Mouse (Mus musculus) embryonic facial prominence, embryonic 13.5 days (tissue): ENCODE measurements at regions not wholly inside any gene's neighbourhood (a gene's known extent, or its start where the extent isn't known, plus 50 kb on each side); places are given as distances from the start of the nearest gene placed in this dataset.

Source experiments
- ATAC-seq: fragments of 200-750 bp; cut with Nextera tagmentation; 2 replicates; pipeline ENCODE4 v1.8.0; 2017; ENCODE audit warnings: low read depth; ENCODE audit not compliant: insufficient number of reproducible peaks, insufficient read depth, low FRiP score, low TSS enrichment
- H3K27ac ChIP-seq: fragments of 300-500 bp; sonication (generic); 2 replicates; pipeline ENCODE4 v1.5.1; 2015; ENCODE audit warnings: moderate library complexity, mild to moderate bottlenecking, inconsistent platforms
- H3K27me3 ChIP-seq: fragments of 300-500 bp; sonication (generic); 2 replicates; pipeline ENCODE4 v1.6.1; 2015; ENCODE audit warnings: mild to moderate bottlenecking, inconsistent platforms
- H3K36me3 ChIP-seq: fragments of 300-500 bp; sonication (generic); 2 replicates; pipeline ENCODE4 v1.6.1; 2015; ENCODE audit warnings: mild to moderate bottlenecking, inconsistent platforms
- H3K4me1 ChIP-seq: fragments of 300-500 bp; sonication (generic); 2 replicates; pipeline ENCODE4 v1.6.1; 2015; ENCODE audit warnings: inconsistent platforms
- H3K4me2 ChIP-seq: fragments of 300-500 bp; sonication (generic); 2 replicates; pipeline ENCODE4 v1.6.1; 2015; ENCODE audit warnings: moderate library complexity, mild to moderate bottlenecking, inconsistent platforms
- H3K4me3 ChIP-seq: fragments of 300-500 bp; sonication (generic); 2 replicates; pipeline ENCODE4 v1.5.1; 2015; ENCODE audit warnings: mild to moderate bottlenecking, inconsistent platforms
- H3K9ac ChIP-seq: fragments of 300-500 bp; sonication (generic); 2 replicates; pipeline ENCODE4 v1.6.1; 2015; ENCODE audit warnings: mild to moderate bottlenecking, inconsistent platforms
- H3K9me3 ChIP-seq: fragments of 300-500 bp; sonication (generic); 2 replicates; pipeline ENCODE4 v1.6.1; 2016; ENCODE audit warnings: inconsistent platforms
- WGBS: fragments of 180-500 bp; shearing (Covaris S2); methylation state at CpG from one replicate; pipeline ENCODE4 v1.1.7; 2015; ENCODE audit warnings: mixed read lengths; 5-methylcytosine and 5-hydroxymethylcytosine counted together

DNA sequence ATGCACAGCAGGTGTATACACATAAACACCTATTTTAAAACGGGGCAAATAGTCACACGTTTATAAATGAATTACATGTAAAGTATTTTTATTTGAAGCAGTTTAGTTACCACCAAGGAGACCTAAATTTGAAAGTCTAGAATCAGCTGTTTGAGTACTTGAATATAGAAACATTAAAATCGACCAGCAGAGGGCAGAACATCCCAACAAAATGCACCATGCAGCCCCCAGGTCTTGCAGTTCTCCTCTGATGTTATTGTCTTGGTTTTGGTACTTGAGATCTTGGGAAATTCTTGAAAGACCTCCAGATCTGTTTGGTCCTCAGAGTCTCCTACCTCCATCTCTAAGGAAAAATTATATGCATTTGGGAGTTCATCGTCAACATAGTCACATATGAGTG is 656.0 kb downstream of the Rab28 start:
- no peak overlapping the region for H3K4me3 ChIP-seq
- no peak overlapping the region for H3K4me2 ChIP-seq
- H3K4me1 ChIP-seq, result no peaks in the 10 kb centered on the region
- no peak for ATAC-seq
- no peaks in the 10 kb centered on the region for H3K9me3 ChIP-seq
- H3K27me3 ChIP-seq, result 0 out of 2 replicates have a peak, but pooled peaks cover 4% of the 10 kb centered on the region
- no peak overlapping the region for H3K9ac ChIP-seq
- no peaks in the 10 kb centered on the region for H3K36me3 ChIP-seq
- H3K27ac ChIP-seq, result no peak overlapping the region
- 26% methylated on average over 4 of the region's 4 CpGs for WGBS

DNA sequence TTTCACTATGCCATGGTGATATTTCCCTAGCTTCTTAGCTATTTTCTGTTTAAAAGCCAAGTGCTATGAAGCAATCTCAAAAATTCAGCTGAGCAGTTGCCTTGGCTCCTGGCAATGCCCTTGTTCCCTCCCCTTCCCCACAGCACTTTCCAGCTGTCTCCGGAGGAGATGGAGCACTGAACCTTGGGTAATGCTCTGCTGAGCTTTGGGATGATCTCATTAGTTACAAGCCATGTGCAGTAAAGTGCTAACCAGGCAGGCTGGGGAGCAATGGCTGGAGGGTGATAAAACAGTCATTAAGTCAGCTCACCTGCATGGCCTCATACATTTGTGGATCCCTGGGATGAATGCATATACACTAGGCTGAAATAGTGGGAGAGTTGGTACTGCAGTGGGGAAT is 659.4 kb downstream of the Rab28 start:
- H3K27me3 ChIP-seq, result 0 out of 2 replicates have a peak, but pooled peaks cover 4% of the 10 kb centered on the region
- H3K36me3 ChIP-seq, result no peaks in the 10 kb centered on the region
- no peak overlapping the region for H3K9ac ChIP-seq
- H3K4me3 ChIP-seq, result no peak overlapping the region
- 13% methylated on average over 1 of the region's 1 CpGs for WGBS
- no peak overlapping the region for H3K4me2 ChIP-seq
- H3K9me3 ChIP-seq, result no peaks in the 10 kb centered on the region
- H3K4me1 ChIP-seq, result no peaks in the 10 kb centered on the region
- H3K27ac ChIP-seq, result no peak overlapping the region
- no peak for ATAC-seq

DNA sequence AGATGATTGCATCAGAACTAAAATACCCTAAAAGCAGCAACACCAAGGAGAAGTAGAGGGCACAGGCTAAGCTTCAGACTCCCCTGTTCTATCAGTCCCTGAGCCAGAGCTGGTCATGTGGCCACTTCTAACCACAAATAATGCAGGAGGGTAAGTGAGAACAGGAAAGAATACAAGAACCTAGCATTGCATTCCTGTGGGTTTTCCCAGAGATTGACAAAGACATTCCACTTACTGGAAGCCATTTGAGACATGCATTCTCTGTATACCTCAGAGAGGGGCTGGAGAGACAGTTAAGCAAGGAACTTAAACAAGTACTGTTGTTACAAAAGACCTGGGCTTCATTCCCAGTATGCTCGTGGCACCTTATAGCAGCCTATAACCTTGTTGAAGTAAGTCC is 662.7 kb downstream of the Rab28 start:
- Histone ChIP-seq H3K4me3 (no peak overlapping the region), H3K4me1 (no peaks in the 10 kb centered on the region), H3K36me3 (no peaks in the 10 kb centered on the region), H3K4me2 (no peak overlapping the region), H3K9me3 (no peaks in the 10 kb centered on the region), H3K27ac (no peak overlapping the region), H3K27me3 (no peaks in the 10 kb centered on the region), H3K9ac (no peak overlapping the region)
- WGBS, result 55% methylated on average over 1 of the region's 1 CpGs
- ATAC-seq, result no peak

DNA sequence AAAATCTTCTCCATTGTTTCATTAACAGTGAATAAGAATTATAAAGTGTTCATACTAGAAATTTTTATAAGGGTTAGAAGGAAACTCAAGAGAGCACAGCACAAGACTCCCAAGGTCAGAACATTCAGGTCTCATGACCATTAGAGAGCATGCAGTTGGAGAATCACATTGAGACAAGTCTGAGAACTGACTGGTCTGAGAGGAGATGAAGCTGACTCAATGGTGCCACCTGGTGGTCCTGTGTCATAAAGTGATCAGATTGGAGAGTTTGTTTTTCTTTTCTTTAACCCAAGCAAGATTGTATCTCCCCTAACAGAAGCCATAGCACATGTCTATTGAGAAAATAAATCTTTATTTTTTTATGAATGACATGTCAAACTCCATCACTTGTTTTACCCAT is 663.5 kb downstream of the Rab28 start:
- Histone ChIP-seq H3K4me3 (no peak overlapping the region), H3K4me2 (no peak overlapping the region), H3K27ac (no peak overlapping the region), H3K9ac (no peak overlapping the region), H3K9me3 (no peaks in the 10 kb centered on the region), H3K4me1 (no peaks in the 10 kb centered on the region), H3K36me3 (no peaks in the 10 kb centered on the region), H3K27me3 (no peaks in the 10 kb centered on the region)
- ATAC-seq, result no peak

DNA sequence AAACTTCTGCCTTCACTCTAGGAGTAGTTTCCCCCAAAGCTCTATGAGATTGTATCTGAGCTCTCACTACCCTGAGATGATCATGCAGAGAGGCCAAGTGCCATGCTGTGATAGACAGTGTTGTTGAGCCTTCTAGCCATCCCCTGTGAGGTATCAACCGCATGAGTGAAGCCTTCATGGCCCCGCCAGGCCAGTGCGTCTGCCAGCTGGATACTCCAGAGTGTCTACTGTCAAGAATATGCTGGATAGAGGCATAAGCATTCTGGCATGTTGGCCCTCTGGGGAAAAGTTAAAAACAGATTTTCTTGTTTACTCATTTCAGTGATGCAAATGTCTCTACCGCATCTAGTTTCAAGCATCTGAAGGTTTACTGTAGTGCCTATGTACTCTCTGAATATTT is 669.2 kb downstream of the Rab28 start:
- no peak for ATAC-seq
- WGBS, result 76% methylated on average over 4 of the region's 4 CpGs
- H3K27ac ChIP-seq, result no peak overlapping the region
- no peaks in the 10 kb centered on the region for H3K9me3 ChIP-seq
- no peak overlapping the region for H3K4me2 ChIP-seq
- no peak overlapping the region for H3K9ac ChIP-seq
- H3K4me1 ChIP-seq, result no peaks in the 10 kb centered on the region
- H3K27me3 ChIP-seq, result no peaks in the 10 kb centered on the region
- H3K36me3 ChIP-seq, result no peaks in the 10 kb centered on the region
- H3K4me3 ChIP-seq, result no peak overlapping the region

DNA sequence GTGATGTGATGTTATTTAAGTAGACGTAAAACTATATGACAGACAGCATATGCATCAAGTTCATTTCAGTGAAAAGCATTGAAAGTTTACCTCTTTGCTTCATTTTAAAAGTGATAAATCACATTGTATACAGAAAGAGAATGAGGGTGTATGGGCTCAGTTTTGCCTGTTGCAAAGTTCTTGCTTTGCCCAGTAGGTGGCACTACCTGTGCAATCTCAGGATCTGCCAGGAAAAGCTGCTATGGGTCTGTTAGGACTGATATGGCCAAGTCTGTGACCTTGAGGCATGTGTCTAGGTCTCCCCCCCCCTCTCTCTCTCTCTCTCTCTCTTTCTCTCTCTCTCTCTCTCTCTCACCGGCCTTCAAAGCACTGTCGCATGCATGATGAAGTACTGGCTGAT is 701.3 kb downstream of the Rab28 start:
- H3K27ac ChIP-seq, result no peak overlapping the region
- no peak overlapping the region for H3K4me3 ChIP-seq
- H3K4me2 ChIP-seq, result no peak overlapping the region
- H3K9me3 ChIP-seq, result no peaks in the 10 kb centered on the region
- H3K36me3 ChIP-seq, result no peaks in the 10 kb centered on the region
- no peak overlapping the region for H3K9ac ChIP-seq
- no peaks in the 10 kb centered on the region for H3K4me1 ChIP-seq
- no peak for ATAC-seq
- no peaks in the 10 kb centered on the region for H3K27me3 ChIP-seq
- 67% methylated on average over 3 of the region's 3 CpGs for WGBS

DNA sequence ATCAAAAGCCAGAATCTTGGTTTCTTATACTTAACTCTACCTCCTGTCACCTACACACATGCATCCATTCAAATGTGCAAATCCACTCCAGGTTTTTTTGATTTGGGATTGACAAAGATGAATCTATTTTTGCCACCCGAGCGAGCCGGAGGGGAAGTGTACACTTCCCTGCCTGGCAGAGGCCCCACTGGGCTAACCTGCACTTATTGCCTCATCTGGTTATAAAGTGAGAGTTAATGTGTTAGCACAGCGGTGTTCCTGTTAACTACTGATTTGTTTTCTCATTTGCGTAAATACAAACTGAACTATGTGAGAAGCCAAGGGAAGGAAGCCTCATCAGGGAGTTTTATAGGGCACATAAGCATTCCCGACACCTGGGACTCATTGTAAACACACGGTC is 721.4 kb downstream of the Rab28 start:
- H3K27me3 ChIP-seq, result no peaks in the 10 kb centered on the region
- ATAC-seq, result no peak
- no peaks in the 10 kb centered on the region for H3K36me3 ChIP-seq
- no peak overlapping the region for H3K27ac ChIP-seq
- no peak overlapping the region for H3K4me2 ChIP-seq
- WGBS, result 64% methylated on average over 7 of the region's 7 CpGs
- no peaks in the 10 kb centered on the region for H3K9me3 ChIP-seq
- H3K9ac ChIP-seq, result no peak overlapping the region
- H3K4me1 ChIP-seq, result 0 out of 2 replicates have a peak, but pooled peaks cover 3% of the 10 kb centered on the region
- no peak overlapping the region for H3K4me3 ChIP-seq

DNA sequence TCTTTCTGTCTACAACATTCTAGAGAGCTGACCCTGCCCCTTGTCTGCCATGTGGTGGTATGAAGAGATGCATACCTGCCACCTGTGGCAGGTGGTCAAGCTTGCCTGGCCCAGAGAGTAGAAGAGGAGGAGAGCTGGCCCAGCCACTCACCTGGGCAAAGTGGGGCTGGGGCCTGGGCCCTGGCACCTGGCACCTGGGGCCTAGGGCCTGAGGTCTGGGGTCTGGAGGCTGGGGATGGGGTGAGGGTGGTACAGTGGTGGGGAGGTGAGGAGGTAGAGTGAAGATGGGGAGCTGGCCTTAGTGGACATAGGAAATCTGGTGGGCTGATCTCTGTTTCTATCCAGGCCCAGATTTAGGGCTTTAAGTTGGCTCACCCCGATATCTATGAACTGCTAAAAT is 733.1 kb downstream of the Rab28 start:
- no peaks in the 10 kb centered on the region for H3K36me3 ChIP-seq
- no peaks in the 10 kb centered on the region for H3K27me3 ChIP-seq
- WGBS, result 81% methylated on average over 1 of the region's 1 CpGs
- no peaks in the 10 kb centered on the region for H3K4me1 ChIP-seq
- no peak overlapping the region for H3K4me2 ChIP-seq
- no peak overlapping the region for H3K27ac ChIP-seq
- H3K9ac ChIP-seq, result no peak overlapping the region
- no peaks in the 10 kb centered on the region for H3K9me3 ChIP-seq
- ATAC-seq, result 0 out of 2 replicates have a peak, but pooled peaks have one; percentile 10
- no peak overlapping the region for H3K4me3 ChIP-seq

DNA sequence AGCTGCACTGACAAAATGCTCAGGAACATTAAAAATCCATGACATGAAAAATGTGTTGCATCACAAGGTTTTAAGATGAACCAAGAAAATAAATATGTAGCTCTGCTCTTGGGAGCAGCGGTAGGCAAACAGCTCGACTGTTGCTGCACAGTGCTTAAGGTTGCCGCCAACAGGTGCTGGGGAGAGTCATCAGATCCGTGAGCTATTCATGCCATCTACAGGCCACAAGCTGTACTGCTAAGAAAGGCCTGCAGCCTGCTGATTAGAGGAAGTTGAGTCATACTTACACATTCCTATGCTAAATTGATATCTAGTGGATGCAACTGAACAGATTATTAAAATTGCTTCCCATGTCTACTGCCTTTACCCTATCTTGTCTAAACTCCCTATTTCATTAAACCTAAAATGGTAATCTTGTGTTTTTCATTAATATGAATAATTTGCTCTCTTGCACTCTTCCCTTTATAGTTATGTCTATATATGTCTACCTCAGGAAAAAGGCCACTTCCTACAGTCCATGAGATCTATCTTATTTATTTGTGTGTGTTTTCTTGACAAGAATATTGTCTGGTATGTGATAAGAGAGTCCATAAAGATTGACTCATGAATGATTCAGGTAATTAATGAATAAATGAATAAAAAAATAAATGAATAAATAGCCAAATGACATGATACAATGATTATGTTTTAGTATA is 754.9 kb downstream of the Rab28 start:
- H3K27ac ChIP-seq, result no peak overlapping the region
- no peaks in the 10 kb centered on the region for H3K4me1 ChIP-seq
- no peaks in the 10 kb centered on the region for H3K9me3 ChIP-seq
- ATAC-seq, result no peak; the same call in 1 of the 2 replicates
- no peak overlapping the region for H3K9ac ChIP-seq
- no peaks in the 10 kb centered on the region for H3K36me3 ChIP-seq
- H3K4me2 ChIP-seq, result no peak overlapping the region
- 5% methylated on average over 4 of the region's 4 CpGs for WGBS
- H3K4me3 ChIP-seq, result no peak overlapping the region
- no peaks in the 10 kb centered on the region for H3K27me3 ChIP-seq

DNA sequence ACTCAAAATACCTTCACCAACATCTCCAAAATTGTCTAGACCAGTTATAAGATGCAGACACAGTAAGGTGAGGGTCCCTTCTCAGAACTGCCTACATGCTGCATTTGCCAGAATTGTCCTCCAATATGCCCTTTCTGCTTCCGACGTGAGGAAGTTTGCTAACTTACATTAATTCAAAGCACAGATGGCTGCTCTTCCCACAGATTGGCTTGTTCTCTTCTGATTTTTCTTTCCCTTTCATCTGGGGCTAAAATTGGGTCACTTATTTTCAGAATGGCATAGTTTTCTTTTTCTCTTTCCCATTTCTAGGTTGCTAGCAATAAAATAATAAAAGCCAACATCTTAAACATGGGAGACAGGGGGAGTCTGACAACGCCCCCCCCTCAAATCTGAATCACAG is 778.8 kb downstream of the Rab28 start:
- Histone ChIP-seq H3K4me3 (no peak overlapping the region), H3K27ac (no peak overlapping the region), H3K4me1 (no peaks in the 10 kb centered on the region), H3K36me3 (no peaks in the 10 kb centered on the region), H3K4me2 (no peak overlapping the region), H3K9me3 (no peaks in the 10 kb centered on the region), H3K27me3 (no peaks in the 10 kb centered on the region), H3K9ac (no peak overlapping the region)
- 80% methylated on average over 3 of the region's 3 CpGs for WGBS
- no peak for ATAC-seq

DNA sequence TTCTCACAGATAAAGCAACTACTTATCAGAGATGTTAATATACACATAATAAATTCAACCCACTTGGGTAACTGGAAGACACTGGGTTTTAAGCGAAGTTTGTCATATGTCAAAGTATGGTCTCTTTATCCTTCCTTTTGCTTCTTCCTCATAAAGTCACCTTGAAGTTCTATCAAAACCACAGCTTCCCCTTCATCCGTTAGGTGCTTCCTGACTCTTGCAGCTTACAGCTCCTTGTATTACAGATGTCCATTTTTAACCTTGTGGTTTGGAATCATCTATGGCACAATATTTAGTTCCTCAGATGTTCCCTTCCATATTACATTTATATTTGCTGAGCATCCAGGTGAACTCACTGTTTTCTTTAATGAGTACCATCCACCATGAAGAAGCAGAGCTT is 787.0 kb downstream of the Rab28 start:
- H3K36me3 ChIP-seq, result no peaks in the 10 kb centered on the region
- no peak for ATAC-seq
- H3K27ac ChIP-seq, result no peak overlapping the region
- H3K27me3 ChIP-seq, result no peaks in the 10 kb centered on the region
- no peaks in the 10 kb centered on the region for H3K9me3 ChIP-seq
- H3K9ac ChIP-seq, result no peak overlapping the region
- no peaks in the 10 kb centered on the region for H3K4me1 ChIP-seq
- no peak overlapping the region for H3K4me2 ChIP-seq
- WGBS, result 80% methylated on average over 2 of the region's 2 CpGs
- H3K4me3 ChIP-seq, result no peak overlapping the region

DNA sequence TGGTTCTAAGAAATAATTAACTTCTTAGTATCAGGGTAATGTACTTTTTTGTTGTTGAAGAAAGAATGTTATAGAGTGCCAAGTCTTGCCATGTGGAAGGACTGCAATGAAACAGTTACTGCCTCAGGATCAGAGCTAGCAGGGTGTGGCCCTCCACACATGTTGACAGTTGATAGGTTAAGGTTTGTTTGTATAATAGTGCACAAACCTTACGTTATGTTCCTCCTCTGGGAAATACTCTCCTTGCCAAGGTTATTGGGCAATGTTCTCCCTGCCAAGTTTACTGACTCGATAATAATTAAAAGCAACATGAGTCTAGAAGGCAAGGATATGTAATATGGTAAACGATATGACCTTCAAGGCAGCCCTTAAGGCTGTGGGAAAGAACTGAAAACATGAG is 799.2 kb downstream of the Rab28 start:
- Histone ChIP-seq H3K4me1 (no peaks in the 10 kb centered on the region), H3K9me3 (no peaks in the 10 kb centered on the region), H3K27ac (no peak overlapping the region), H3K9ac (no peak overlapping the region), H3K4me2 (no peak overlapping the region), H3K36me3 (no peaks in the 10 kb centered on the region), H3K27me3 (no peaks in the 10 kb centered on the region), H3K4me3 (no peak overlapping the region)
- 65% methylated on average over 3 of the region's 3 CpGs for WGBS
- no peak for ATAC-seq
